Mouse (Mus musculus): ENCODE results near the gene Tab1.

The Tab1 gene

GRCm38 (mm10) chr15:80136645-80137044 lies 3.7 kb downstream of the Tab1 start:
- no peak for DNase-seq (ENCODE audit: low read depth, low spot score)

GRCm38 (mm10) chr15:80137945-80138791 lies 5.2 kb downstream of the Tab1 start:
- DNase-seq (ENCODE audit: low read depth, low spot score): peak; percentile 80

GRCm38 (mm10) chr15:80140302-80140701 lies 7.4 kb downstream of the Tab1 start:
- no peak for DNase-seq (ENCODE audit: low read depth, low spot score)

GRCm38 (mm10) chr15:80140878-80141277 lies 8.0 kb downstream of the Tab1 start:
- DNase-seq (ENCODE audit: low read depth, low spot score): no peak

GRCm38 (mm10) chr15:80142130-80142529 lies 9.2 kb downstream of the Tab1 start:
- peak; percentile 29 for DNase-seq (ENCODE audit: low read depth, low spot score)

- no peak for DNase-seq (ENCODE audit: low read depth, low spot score)
Observed at GRCm38 (mm10) chr15:80143760-80144159, 10.8 kb downstream of the Tab1 start.

GRCm38 (mm10) chr15:80145397-80145796 lies 12.5 kb downstream of the Tab1 start:
- DNase-seq (ENCODE audit: low read depth, low spot score): no peak

- DNase-seq (ENCODE audit: low read depth, low spot score): no peak
Observed at GRCm38 (mm10) chr15:80146153-80146552, 13.2 kb downstream of the Tab1 start.

- no peak for DNase-seq (ENCODE audit: low read depth, low spot score)
Observed at GRCm38 (mm10) chr15:80147090-80147489, 14.2 kb downstream of the Tab1 start.

- DNase-seq (ENCODE audit: low read depth, low spot score): no peak
Observed at GRCm38 (mm10) chr15:80147511-80147910, 14.6 kb downstream of the Tab1 start.

GRCm38 (mm10) chr15:80148565-80148964 lies 15.6 kb downstream of the Tab1 start:
- DNase-seq (ENCODE audit: low read depth, low spot score): no peak

- DNase-seq (ENCODE audit: low read depth, low spot score): no peak
Observed at GRCm38 (mm10) chr15:80149517-80149916, 16.6 kb downstream of the Tab1 start.

- no peak for DNase-seq (ENCODE audit: low read depth, low spot score)
Observed at GRCm38 (mm10) chr15:80152663-80153062, 19.7 kb downstream of the Tab1 start.

- DNase-seq (ENCODE audit: low read depth, low spot score): no peak
Observed at GRCm38 (mm10) chr15:80153757-80154156, 20.8 kb downstream of the Tab1 start.

- no peak for DNase-seq (ENCODE audit: low read depth, low spot score)
Observed at GRCm38 (mm10) chr15:80155707-80156106, 22.8 kb downstream of the Tab1 start.

GRCm38 (mm10) chr15:80157197-80157943 lies 24.4 kb downstream of the Tab1 start:
- DNase-seq (ENCODE audit: low read depth, low spot score): no peak

GRCm38 (mm10) chr15:80158001-80158706 lies 25.2 kb downstream of the Tab1 start:
- no peak for DNase-seq (ENCODE audit: low read depth, low spot score)

GRCm38 (mm10) chr15:80158707-80159090 lies 25.8 kb downstream of the Tab1 start:
- peak; percentile 50 for DNase-seq (ENCODE audit: low read depth, low spot score)

GRCm38 (mm10) chr15:80159286-80159901 lies 26.5 kb downstream of the Tab1 start:
- DNase-seq (ENCODE audit: low read depth, low spot score): peak; percentile 78

GRCm38 (mm10) chr15:80160223-80160622 lies 27.3 kb downstream of the Tab1 start:
- DNase-seq (ENCODE audit: low read depth, low spot score): peak; percentile 88

GRCm38 (mm10) chr15:80160726-80161125 lies 27.8 kb downstream of the Tab1 start:
- DNase-seq (ENCODE audit: low read depth, low spot score): peak; percentile 55

- no peak for DNase-seq (ENCODE audit: low read depth, low spot score)
Observed at GRCm38 (mm10) chr15:80161199-80161598, 28.3 kb downstream of the Tab1 start.
